Mouse (Mus musculus): ENCODE results near the gene Per1. TPM values are rescaled to one million over a fixed set of nuclear protein-coding genes. Genes with fewer than 3 reads are reported as not detected.
"Not testable (repeated sequence)": the region's sequence is repeated elsewhere in the genome, so short reads cannot be mapped to it uniquely, and the experiment has no call there.

Gene Per1
- polyA plus RNA-seq, 1 experiment from 2014 or later, result 10.0 TPM

DNA sequence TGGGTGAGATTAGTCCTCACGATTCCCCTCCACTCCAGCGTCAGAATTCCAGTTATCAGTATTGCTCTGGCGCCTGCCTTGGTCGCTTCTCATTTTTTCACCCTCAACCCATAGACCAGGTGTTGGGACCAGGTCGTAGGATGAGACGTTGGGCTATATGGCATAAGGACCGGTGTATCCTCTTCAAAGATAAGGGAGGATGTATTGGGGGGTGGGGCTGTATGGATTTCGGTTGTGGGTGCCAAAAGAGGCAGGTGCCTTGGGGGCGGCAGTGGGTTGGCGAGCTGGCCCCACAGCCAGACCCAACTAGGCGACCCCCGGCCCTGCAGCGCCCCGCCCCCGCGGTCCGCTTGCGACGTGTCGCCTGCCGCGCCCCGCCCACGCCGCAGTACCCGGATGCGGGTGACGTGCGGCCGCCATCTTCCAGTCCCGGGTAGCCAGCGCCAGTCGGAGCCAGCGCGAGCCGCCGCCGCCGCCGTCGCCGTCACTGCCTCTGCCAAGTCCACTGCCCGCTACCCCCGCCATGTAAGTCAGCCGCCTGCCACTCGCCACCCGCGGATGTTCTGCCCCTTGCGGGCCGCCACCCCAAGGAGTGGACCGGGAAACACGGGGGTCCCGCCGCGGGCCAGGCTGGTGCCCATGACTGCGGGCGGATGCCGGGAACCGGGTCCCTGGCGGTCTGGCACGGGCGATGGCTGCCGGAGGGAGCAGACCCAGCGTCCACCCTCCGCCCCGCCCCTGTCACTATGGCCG, 6.7 kb upstream of the Per1 start, which contains the start of gene Vamp2:
Gene Vamp2 (plus strand): TSS at position 388 of the 753 bp plus-strand sequence.
- peak within 1 kb of the TSS; percentile 89 for H3K27ac ChIP-seq (replicated peaks)
- H3K27me3 ChIP-seq, result no peaks in the 10 kb centered on the region
- H3K4me2 ChIP-seq, result peak within 1 kb of the TSS; percentile 98
- no peaks in the 10 kb centered on the region for H3K9me3 ChIP-seq
- peak; percentile 87 for ATAC-seq (ENCODE audit: low FRiP score, low read depth)
- H3K4me3 ChIP-seq, result peak within 1 kb of the TSS; percentile 64
- WGBS, result under 1% methylated on average over 66 of the region's 67 CpGs
- H3K4me1 ChIP-seq (replicated peaks), result peaks cover 30% of the 10 kb centered on the region
- peaks cover 9% of the 10 kb centered on the region for H3K36me3 ChIP-seq
- H3K9ac ChIP-seq, result peak within 1 kb of the TSS; percentile 95

DNA sequence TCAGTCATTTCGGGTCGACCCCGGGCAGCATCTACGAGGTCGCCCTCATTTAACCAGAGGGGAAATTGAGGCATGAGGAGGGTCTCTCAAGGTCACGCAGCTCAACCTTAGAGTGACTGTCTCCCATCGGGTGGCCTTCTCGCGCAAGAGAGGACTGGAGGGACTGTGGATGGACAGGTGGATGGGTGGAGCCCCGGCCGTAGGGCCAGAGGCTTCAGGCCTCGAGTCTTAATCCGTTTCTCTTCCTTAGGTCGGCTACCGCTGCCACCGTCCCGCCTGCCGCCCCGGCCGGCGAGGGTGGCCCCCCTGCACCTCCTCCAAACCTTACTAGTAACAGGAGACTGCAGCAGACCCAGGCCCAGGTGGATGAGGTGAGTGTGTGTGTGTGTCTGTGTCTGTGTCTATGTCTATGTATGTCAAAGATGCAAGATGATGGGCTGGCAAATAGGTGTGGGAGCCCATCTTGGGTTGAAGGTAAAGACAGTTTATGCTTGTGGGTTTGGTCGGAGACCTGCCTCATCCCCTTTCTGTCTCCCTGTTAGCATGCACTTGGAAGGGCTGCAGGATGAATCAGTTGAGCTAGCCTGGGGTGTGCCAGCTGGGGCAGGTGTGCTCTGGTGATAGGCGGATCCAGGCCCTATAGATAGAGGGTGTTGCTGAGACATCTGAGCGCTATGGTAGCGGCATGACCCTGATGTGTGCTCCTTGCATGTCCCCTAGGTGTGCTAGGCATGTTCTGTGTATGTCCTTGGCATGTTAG, 6.0 kb upstream of the Per1 start:
- H3K4me3 ChIP-seq, result peak overlapping the region; percentile 64
- 13% methylated on average over 24 of the region's 25 CpGs for WGBS
- peak overlapping the region; percentile 95 for H3K9ac ChIP-seq
- peak overlapping the region; percentile 89 for H3K27ac ChIP-seq (replicated peaks)
- peak; percentile 28 for ATAC-seq (ENCODE audit: low FRiP score, low read depth)
- peaks cover 9% of the 10 kb centered on the region for H3K36me3 ChIP-seq
- peaks cover 33% of the 10 kb centered on the region for H3K4me1 ChIP-seq (replicated peaks)
- no peaks in the 10 kb centered on the region for H3K27me3 ChIP-seq
- H3K4me2 ChIP-seq, result peak overlapping the region; percentile 98
- H3K9me3 ChIP-seq, result no peaks in the 10 kb centered on the region

DNA sequence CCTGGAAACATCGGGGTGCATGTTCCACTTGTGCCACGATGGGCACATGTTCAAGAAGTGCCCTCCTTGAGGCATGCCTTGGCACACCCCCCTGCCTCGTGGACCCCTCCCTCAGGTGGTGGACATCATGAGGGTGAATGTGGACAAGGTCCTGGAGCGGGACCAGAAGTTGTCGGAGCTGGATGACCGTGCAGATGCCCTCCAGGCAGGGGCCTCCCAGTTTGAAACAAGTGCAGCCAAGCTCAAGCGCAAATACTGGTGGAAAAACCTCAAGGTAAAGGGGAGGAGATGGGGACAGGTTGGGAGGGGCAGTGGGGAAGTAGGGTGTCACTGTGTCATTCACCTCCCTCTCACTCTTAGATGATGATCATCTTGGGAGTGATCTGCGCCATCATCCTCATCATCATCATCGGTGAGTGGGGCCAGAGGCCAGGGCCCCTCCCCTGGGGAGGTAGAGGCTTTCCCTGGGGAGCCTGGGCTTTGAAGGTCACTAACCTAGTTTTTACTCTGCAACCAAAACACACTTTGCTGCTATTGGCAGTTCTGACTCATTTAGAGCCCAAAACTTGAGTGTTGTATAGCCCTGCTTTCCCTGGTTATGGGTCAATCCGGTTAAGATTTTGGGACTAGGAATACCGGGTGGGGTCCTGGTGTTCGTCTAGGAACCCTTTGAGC, 5.3 kb upstream of the Per1 start:
- Histone ChIP-seq H3K4me2 (peak overlapping the region; percentile 98), H3K27ac (replicated peaks) (peak overlapping the region; percentile 89; the same call in 1 of the 2 replicates), H3K4me1 (replicated peaks) (peaks cover 39% of the 10 kb centered on the region), H3K36me3 (peaks cover 9% of the 10 kb centered on the region), H3K4me3 (peak overlapping the region; percentile 64), H3K9ac (peak overlapping the region; percentile 95), H3K27me3 (no peaks in the 10 kb centered on the region), H3K9me3 (no peaks in the 10 kb centered on the region)
- no peak for ATAC-seq (ENCODE audit: low FRiP score, low read depth)
- WGBS, result 89% methylated on average over 12 of the region's 12 CpGs

DNA sequence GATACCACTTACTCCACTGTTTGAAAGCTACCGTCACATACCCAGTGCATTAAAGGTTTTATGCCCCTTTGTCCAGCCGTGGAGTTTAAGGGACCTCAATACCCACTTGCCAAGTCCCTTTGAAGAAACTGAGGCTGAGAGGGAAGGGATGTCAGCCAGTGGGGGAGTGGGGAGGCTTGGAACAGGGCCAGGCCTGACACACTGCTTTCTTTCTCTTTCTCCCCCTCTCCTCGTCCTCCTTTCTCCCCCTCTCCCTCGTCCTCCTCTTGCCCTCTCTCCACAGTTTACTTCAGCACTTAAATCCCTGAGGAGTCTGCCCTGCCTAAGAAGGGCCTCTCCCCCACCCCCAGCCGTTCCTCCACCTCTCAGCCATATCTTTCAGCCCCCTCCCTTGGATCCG, 4.7 kb upstream of the Per1 start:
- Histone ChIP-seq H3K4me2 (peak overlapping the region; percentile 98), H3K27ac (replicated peaks) (0 out of 2 replicates have a peak overlapping the region, but pooled peaks have one; percentile 89), H3K9me3 (no peaks in the 10 kb centered on the region), H3K36me3 (peaks cover 9% of the 10 kb centered on the region), H3K4me3 (peak overlapping the region; percentile 64; the same call in 1 of the 2 replicates), H3K27me3 (no peaks in the 10 kb centered on the region), H3K9ac (0 out of 2 replicates have a peak overlapping the region, but pooled peaks have one; percentile 95), H3K4me1 (replicated peaks) (peaks cover 43% of the 10 kb centered on the region)
- WGBS, result 49% methylated on average over 6 of the region's 6 CpGs
- ATAC-seq (ENCODE audit: low FRiP score, low read depth), result no peak

DNA sequence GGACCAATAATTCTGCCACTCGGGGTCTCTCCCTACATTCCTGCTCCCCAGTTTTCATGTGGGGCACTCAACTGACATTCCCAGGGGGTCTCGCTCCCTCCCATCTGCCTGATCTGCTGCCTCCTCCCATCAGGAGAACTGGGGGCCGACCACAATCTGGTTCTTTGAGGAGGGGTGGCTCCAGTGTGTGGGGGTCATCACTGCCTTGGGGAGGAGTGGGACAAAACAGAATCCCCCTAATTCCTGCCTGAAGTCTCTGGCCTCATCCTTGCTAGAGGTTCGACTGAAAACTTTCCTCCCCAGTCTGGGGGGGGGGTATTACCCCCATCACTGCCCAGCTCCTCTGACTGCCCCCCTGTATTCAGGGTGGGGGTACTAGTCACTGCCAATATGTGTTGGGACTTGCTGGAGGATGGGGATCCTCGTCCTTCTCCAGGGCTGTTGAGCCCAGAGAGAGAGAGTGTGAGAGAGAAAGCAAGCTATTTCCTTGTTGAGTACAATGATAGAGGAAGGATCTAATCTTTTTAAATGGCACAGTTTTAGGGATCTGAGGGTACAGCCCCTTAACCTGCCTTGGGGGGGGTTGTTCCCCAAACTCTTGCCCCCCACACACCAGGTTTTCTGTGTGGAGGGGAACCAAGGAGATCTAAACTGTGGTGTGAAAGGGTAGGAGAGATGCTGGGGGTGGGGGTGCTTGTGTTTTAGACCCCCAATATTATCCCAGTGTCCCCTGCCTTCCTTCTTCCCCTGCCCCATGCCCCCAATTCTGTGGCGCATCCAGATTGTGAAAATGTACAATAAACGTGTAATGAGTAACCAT, 3.2 kb upstream of the Per1 start:
- Histone ChIP-seq H3K27ac (replicated peaks) (no peak overlapping the region), H3K36me3 (peaks cover 9% of the 10 kb centered on the region), H3K9me3 (no peaks in the 10 kb centered on the region), H3K27me3 (no peaks in the 10 kb centered on the region), H3K4me3 (no peak overlapping the region), H3K4me1 (replicated peaks) (peaks cover 57% of the 10 kb centered on the region), H3K4me2 (no peak overlapping the region), H3K9ac (no peak overlapping the region)
- WGBS, result 67% methylated on average over 7 of the region's 7 CpGs
- no peak for ATAC-seq (ENCODE audit: low FRiP score, low read depth)

DNA sequence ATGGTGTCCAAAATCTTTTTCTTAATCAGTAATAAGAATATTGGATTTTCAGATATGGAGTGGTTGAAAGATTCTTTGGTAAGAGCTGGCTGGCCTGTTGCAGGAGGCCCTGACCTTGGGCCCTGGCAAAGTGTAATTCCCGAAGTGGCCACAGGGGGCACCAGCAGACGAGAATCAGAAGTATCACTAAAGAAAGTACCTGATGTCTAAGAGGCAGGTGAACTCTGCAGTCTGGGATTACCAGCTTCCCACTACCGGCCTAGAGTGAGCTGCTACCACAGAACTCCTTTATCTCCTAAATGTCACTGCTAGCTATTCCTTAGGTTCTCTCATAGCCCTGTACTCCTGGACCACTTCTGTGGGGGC, 2.6 kb upstream of the Per1 start:
- no peak for ATAC-seq (ENCODE audit: low FRiP score, low read depth)
- Histone ChIP-seq H3K27me3 (no peaks in the 10 kb centered on the region), H3K4me2 (no peak overlapping the region), H3K36me3 (peaks cover 9% of the 10 kb centered on the region), H3K27ac (replicated peaks) (no peak overlapping the region), H3K9me3 (no peaks in the 10 kb centered on the region), H3K9ac (no peak overlapping the region), H3K4me3 (no peak overlapping the region), H3K4me1 (replicated peaks) (peaks cover 63% of the 10 kb centered on the region)
- WGBS, result 6% methylated on average over 3 of the region's 3 CpGs

DNA sequence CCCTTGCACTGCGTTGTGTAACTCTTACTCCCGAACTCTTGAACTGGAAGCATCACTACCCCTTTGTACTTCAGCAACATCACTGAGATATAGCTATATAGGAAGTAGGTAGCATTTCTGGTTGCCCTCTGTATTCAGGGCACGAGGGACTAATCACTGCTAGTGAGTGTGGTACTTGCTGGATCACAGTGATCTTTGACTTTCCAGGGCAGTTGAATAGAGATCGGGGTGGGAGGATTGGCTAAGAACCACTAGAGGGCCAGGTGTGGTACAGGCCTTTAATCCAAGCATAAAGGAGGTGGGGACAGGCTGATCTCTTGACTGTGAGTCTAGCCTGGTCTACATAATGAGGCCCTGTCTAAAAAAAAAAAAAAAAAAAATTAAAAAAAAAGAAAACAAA, 2.1 kb upstream of the Per1 start:
- Histone ChIP-seq H3K4me3 (no peak overlapping the region), H3K4me1 (replicated peaks) (peaks cover 64% of the 10 kb centered on the region), H3K27me3 (no peaks in the 10 kb centered on the region), H3K9ac (no peak overlapping the region), H3K4me2 (no peak overlapping the region), H3K27ac (replicated peaks) (no peak overlapping the region), H3K9me3 (no peaks in the 10 kb centered on the region), H3K36me3 (peaks cover 9% of the 10 kb centered on the region)
- 86% methylated on average over 4 of the region's 4 CpGs for WGBS
- no peak for ATAC-seq (ENCODE audit: low FRiP score, low read depth)

DNA sequence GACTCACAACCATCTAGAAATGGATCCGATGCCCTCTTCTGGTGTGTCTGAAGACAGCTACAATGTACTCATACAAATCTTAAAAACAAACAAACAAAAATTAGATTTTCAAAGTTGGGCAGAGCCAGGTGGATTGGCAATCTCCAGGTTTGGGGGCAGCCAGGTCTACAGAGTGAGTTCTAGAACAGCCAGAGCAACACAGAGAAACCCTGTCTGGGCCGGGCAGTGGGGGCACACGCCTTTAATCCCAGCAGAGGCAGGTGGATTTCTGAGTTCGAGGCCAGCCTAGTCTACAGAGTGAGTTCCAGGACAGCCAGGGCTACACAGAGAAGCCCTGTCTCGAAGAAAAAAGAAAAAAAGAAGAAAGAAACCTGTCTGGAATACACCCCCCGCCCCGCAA, 1.2 kb upstream of the Per1 start:
- ATAC-seq (ENCODE audit: low FRiP score, low read depth); H3K9me3 ChIP-seq: not testable (repeated sequence)
- peak overlapping the region; percentile 81 for H3K27ac ChIP-seq (replicated peaks)

DNA sequence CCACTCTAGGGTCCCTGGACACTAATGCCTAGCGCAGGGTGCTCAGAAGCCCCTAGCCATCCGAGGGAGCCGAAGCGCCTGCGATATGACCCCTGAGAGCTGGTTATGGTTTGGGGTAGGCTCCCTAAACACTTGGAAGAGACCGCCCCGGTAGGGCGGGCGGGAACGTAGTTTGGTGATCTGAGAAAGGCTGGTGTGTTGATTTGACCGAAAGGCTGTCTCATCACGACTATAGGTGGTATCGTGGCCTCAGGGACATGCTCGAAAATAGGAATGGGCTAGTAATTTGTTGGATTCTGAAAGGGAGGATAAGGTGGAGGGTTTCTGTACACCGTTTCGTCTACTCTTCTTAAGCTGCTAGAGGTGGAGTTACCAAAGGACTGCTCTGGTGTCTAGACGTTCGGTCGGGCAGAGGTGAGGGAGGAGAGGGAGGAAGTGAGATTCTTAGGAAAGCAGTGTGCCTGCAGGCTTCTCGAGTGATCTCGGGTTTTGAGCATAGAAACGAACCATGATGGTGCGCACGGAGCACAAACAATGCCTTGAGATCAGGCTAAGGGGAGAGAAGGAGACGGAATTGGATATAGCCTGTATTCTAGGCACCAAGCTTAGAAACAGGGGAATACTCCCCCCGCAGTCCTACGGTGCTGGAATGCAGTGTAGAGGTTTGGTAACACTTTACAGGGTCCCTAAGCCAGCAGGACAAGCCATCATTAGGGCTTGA, 654 bp downstream of the Per1 start:
- Histone ChIP-seq H3K9ac (peak overlapping the region; percentile 47), H3K36me3 (peaks cover 5% of the 10 kb centered on the region), H3K4me1 (replicated peaks) (peaks cover 73% of the 10 kb centered on the region), H3K27me3 (no peaks in the 10 kb centered on the region), H3K4me2 (peak overlapping the region; percentile 94), H3K4me3 (peak overlapping the region; percentile 48), H3K27ac (replicated peaks) (peak overlapping the region; percentile 74), H3K9me3 (no peaks in the 10 kb centered on the region)
- ATAC-seq (ENCODE audit: low FRiP score, low read depth), result no peak
- 3% methylated on average over 27 of the region's 27 CpGs for WGBS

More for the DNA sequence above, 1.2 kb upstream of the Per1 start:
- Histone ChIP-seq H3K4me2 (peak overlapping the region; percentile 94; the same call in 1 of the 2 replicates), H3K4me1 (replicated peaks) (peaks cover 71% of the 10 kb centered on the region)
- 87% methylated on average over 7 of the region's 7 CpGs for WGBS
- not testable (repeated sequence) for H3K4me3 ChIP-seq, H3K9ac ChIP-seq, H3K27me3 ChIP-seq, H3K36me3 ChIP-seq

DNA sequence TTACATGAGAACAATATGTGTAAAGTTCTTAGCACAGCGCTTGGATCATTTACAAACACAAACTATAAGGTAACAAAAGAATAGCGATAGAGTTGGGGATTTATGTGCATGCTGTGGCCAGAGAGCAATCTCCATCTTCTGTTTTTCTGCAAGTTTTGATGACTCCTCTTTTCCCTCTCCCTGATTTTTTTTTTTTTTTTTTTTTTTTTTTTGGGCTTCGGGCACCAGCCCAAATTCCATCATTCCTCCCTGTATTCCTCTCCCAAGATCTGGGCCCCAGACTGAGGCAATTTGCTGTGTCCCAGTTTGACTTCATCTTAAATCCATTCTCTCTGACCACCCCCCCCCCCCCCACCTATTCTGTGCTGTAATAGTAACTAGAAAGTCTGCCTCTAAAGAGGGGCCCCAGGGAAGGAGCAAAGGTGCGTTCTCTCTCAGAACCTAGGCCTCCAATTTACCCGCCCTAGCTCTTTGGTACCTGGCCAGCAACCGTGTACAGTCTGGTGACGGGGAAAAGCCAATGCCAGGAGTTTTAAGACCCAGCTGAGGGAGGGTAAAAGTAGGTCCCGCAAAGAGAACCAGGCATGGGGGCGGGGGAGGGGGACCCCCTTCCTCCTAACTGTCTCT, 1.5 kb downstream of the Per1 start:
- Histone ChIP-seq H3K27me3 (no peaks in the 10 kb centered on the region), H3K4me1 (replicated peaks) (peaks cover 72% of the 10 kb centered on the region), H3K4me2 (peak overlapping the region; percentile 94), H3K36me3 (peaks cover 5% of the 10 kb centered on the region), H3K9me3 (no peaks in the 10 kb centered on the region), H3K9ac (peak overlapping the region; percentile 47), H3K27ac (replicated peaks) (peak overlapping the region; percentile 74), H3K4me3 (peak overlapping the region; percentile 48)
- no peak for ATAC-seq (ENCODE audit: low FRiP score, low read depth)
- 17% methylated on average over 9 of the region's 9 CpGs for WGBS
